ENCODE assay signal across 8 mouse cellular contexts in genomic region chr7:27474490-27474954, GRCm38 (mm10). TPM values are rescaled to one million over a fixed set of nuclear protein-coding genes. Genes with fewer than 3 reads are reported as not detected.
A peak's percentile ranks its signal among the peaks of the same experiment; 100 is the strongest.
DNase-seq lines count a peak whose midpoint lies in the region; ATAC-seq lines count a peak whose summit lies in the region.

No protein-coding gene starts in this region.

- intact Hi-C loops in left cerebral cortex, postnatal 10 days (cut with DNase I), result loop anchor here (5.0 kb wide), 1 partner anchor 118 kb away; the partner anchor contains the start of gene Akt2

- peak; percentile 97 for DNase-seq in adipocyte (ENCODE audit: low spot score)
- DNase-seq in embryo, embryonic 10 days (ENCODE audit: low spot score), result peak; percentile 99
- peak; percentile 98 for DNase-seq in gastrocnemius, postnatal 10 days
- DNase-seq in left cerebral cortex, postnatal 10 days (ENCODE audit: extremely low spot score in 1 of 2, low spot score in 2 of 2), result peak; percentile 96 to 99
- peak; percentile 96 for DNase-seq in right cerebral cortex, postnatal 25 days
- peak; percentile 98 to 99 for DNase-seq in urinary bladder, postnatal 4 days (ENCODE audit: low spot score in 2 of 2)

- ATAC-seq in inflammation-experienced regulatory T-cells, adult 6 months, result peak; percentile 74
- ATAC-seq in megakaryocyte-erythroid progenitor cell, adult 5-6 weeks (replicated peaks; ENCODE audit: low FRiP score, low TSS enrichment, poor library complexity, severe bottlenecking), result peak; percentile 90

RNA-seq across cellular contexts. Expression of gene Sertad3, which starts 1.0 kb away (rescaled TPM):
- total RNA-seq in gastrocnemius, postnatal 10 days (2021), result 10 to 100 TPM in 1 of 2 experiments, 1 to 10 TPM in 1; 9.0 to 13.0 TPM
- polyA plus RNA-seq in inflammation-experienced regulatory T-cells, adult 6 months (2017; shearing (Covaris generic)), result 10 to 100 TPM; 37.6 to 53.5 (median 42.6) TPM
- 1 to 10 TPM; 2.5 to 3.2 TPM for total RNA-seq in left cerebral cortex, postnatal 10 days (2021)
- 4.8 and 10.1 TPM in 2 replicates for total RNA-seq in megakaryocyte-erythroid progenitor cell, adult 5-6 weeks (2014; fragmentation: Nextera tagmentation)
- 4.3 and 12.5 TPM in 2 replicates for total RNA-seq in megakaryocyte-erythroid progenitor cell, adult 5-6 weeks (2017)

RNA-seq across cellular contexts. Expression of gene Sertad1, which starts 12.2 kb away (rescaled TPM):
- total RNA-seq in gastrocnemius, postnatal 10 days (2021), result 10 to 100 TPM; 10.6 to 14.4 TPM
- 10 to 100 TPM; 38.7 to 44.4 (median 40.2) TPM for polyA plus RNA-seq in inflammation-experienced regulatory T-cells, adult 6 months (2017; shearing (Covaris generic))
- total RNA-seq in left cerebral cortex, postnatal 10 days (2021), result 1 to 10 TPM; 6.0 to 7.0 TPM
- total RNA-seq in megakaryocyte-erythroid progenitor cell, adult 5-6 weeks (2014; fragmentation: Nextera tagmentation), result 2.0 and 6.6 TPM in 2 replicates
- 9.7 and 11.3 TPM in 2 replicates for total RNA-seq in megakaryocyte-erythroid progenitor cell, adult 5-6 weeks (2017)

RNA-seq across cellular contexts. Expression of gene Prx, which starts 24.6 kb away (rescaled TPM):
- total RNA-seq in gastrocnemius, postnatal 10 days (2021), result 10 to 100 TPM; 34.6 to 48.7 TPM
- under 1 TPM; 0.24 to 0.52 (median 0.30) TPM for polyA plus RNA-seq in inflammation-experienced regulatory T-cells, adult 6 months (2017; shearing (Covaris generic))
- 1 to 10 TPM; 1.4 TPM for total RNA-seq in left cerebral cortex, postnatal 10 days (2021)
- total RNA-seq in megakaryocyte-erythroid progenitor cell, adult 5-6 weeks (2014; fragmentation: Nextera tagmentation), result 0.77 and 1.9 TPM in 2 replicates
- total RNA-seq in megakaryocyte-erythroid progenitor cell, adult 5-6 weeks (2017), result 1.3 and 1.4 TPM in 2 replicates

RNA-seq across cellular contexts. Expression of gene Blvrb, which starts 26.7 kb away (rescaled TPM):
- total RNA-seq in gastrocnemius, postnatal 10 days (2021), result 10 to 100 TPM; 20.5 to 25.0 TPM
- 10 to 100 TPM in 2 of 3 experiments, 1 to 10 TPM in 1; 6.0 to 21.7 (median 17.0) TPM for polyA plus RNA-seq in inflammation-experienced regulatory T-cells, adult 6 months (2017; shearing (Covaris generic))
- 10 to 100 TPM; 11.8 to 12.7 TPM for total RNA-seq in left cerebral cortex, postnatal 10 days (2021)
- 667 and 741 TPM in 2 replicates for total RNA-seq in megakaryocyte-erythroid progenitor cell, adult 5-6 weeks (2014; fragmentation: Nextera tagmentation)
- total RNA-seq in megakaryocyte-erythroid progenitor cell, adult 5-6 weeks (2017), result 183 and 213 TPM in 2 replicates

RNA-seq across cellular contexts. Expression of gene Sptbn4, which starts 27.0 kb away (rescaled TPM):
- total RNA-seq in gastrocnemius, postnatal 10 days (2021), result under 1 TPM; 0.20 to 0.28 TPM
- under 1 TPM; 0.12 to 0.23 (median 0.13) TPM for polyA plus RNA-seq in inflammation-experienced regulatory T-cells, adult 6 months (2017; shearing (Covaris generic))
- total RNA-seq in left cerebral cortex, postnatal 10 days (2021), result 10 to 100 TPM; 89.7 to 99.2 TPM
- 0.09 and 0.37 TPM in 2 replicates for total RNA-seq in megakaryocyte-erythroid progenitor cell, adult 5-6 weeks (2014; fragmentation: Nextera tagmentation)
- total RNA-seq in megakaryocyte-erythroid progenitor cell, adult 5-6 weeks (2017), result 0.15 TPM in 1 of 2 replicates, not detected in the other

Comparison
In these comparisons a context has a peak if more than half of its experiments do, and no peak if none do; other contexts are left out.
1. Peak in every context shown above with its lines: DNase-seq and ATAC-seq.
2. RNA of gene Prx, which starts 24.6 kb away (total RNA-seq): 34.6 to 48.7 TPM in gastrocnemius, postnatal 10 days; 0.77 to 1.9 TPM in megakaryocyte-erythroid progenitor cell, adult 5-6 weeks and 1.4 TPM in left cerebral cortex, postnatal 10 days; every median in the first group is over 10 times any median in the second.